Mouse (Mus musculus) cerebellum, adult 2 months (tissue): ENCODE measurements around the gene Ptpa. TPM values are rescaled to one million over a fixed set of nuclear protein-coding genes. Genes with fewer than 3 reads are reported as not detected.

ENCODE experiments used
- DNase-seq, 2 experiments: peaks; one replicate each; pipeline ENCODE4 v3.0.0; 2021
- H3K27ac ChIP-seq: fragments of 200-500 bp; 2 replicates; pipeline ENCODE4 v1.5.1; 2012; ENCODE audit warnings: low read length, control low read depth, inconsistent platforms; ENCODE audit not compliant: insufficient read depth
- H3K27me3 ChIP-seq: fragments of 200-500 bp; 2 replicates; pipeline ENCODE4 v1.6.1; 2012; ENCODE audit warnings: inconsistent platforms, mild to moderate bottlenecking, low read length, moderate library complexity; ENCODE audit not compliant: control insufficient read depth, insufficient read depth
- H3K4me1 ChIP-seq: fragments of 200-500 bp; 2 replicates; pipeline ENCODE4 v1.6.1; 2011; ENCODE audit warnings: low read length; ENCODE audit not compliant: control insufficient read depth, insufficient read depth
- H3K4me3 ChIP-seq: fragments of 200-500 bp; replicated peaks from 2 replicates; pipeline ENCODE3; 2011; ENCODE audit warnings: mild to moderate bottlenecking, low read depth, low read length, control low read depth; ENCODE audit not compliant: insufficient read depth
- CTCF ChIP-seq: fragments of 200-500 bp; IDR thresholded peaks from 2 replicates; pipeline ENCODE4 v1.5.1; 2011; ENCODE audit warnings: low read depth, mild to moderate bottlenecking, control low read depth, low read length, moderate library complexity, borderline replicate concordance; ENCODE audit not compliant: insufficient read depth
- POLR2A ChIP-seq: fragments of 200-500 bp; IDR thresholded peaks from 2 replicates; pipeline ENCODE4 v1.6.1; 2011; ENCODE audit warnings: low read length, control low read depth, borderline replicate concordance; ENCODE audit not compliant: insufficient read depth
- WGBS: fragments of 180-500 bp; shearing (Covaris S2); methylation state at CpG from one replicate; pipeline ENCODE4 v1.1.7; 2018; 5-methylcytosine and 5-hydroxymethylcytosine counted together
- polyA plus RNA-seq: library from polyadenylated mRNA; depleted of rRNA; stranded (reverse); fragments of >200 nt; gene quantifications from 2 replicates; pipeline ENCODE4 v1.2.3, GENCODE M21; 2012

The Ptpa gene
- polyA plus RNA-seq, 1 experiment: 207 TPM

DNA sequence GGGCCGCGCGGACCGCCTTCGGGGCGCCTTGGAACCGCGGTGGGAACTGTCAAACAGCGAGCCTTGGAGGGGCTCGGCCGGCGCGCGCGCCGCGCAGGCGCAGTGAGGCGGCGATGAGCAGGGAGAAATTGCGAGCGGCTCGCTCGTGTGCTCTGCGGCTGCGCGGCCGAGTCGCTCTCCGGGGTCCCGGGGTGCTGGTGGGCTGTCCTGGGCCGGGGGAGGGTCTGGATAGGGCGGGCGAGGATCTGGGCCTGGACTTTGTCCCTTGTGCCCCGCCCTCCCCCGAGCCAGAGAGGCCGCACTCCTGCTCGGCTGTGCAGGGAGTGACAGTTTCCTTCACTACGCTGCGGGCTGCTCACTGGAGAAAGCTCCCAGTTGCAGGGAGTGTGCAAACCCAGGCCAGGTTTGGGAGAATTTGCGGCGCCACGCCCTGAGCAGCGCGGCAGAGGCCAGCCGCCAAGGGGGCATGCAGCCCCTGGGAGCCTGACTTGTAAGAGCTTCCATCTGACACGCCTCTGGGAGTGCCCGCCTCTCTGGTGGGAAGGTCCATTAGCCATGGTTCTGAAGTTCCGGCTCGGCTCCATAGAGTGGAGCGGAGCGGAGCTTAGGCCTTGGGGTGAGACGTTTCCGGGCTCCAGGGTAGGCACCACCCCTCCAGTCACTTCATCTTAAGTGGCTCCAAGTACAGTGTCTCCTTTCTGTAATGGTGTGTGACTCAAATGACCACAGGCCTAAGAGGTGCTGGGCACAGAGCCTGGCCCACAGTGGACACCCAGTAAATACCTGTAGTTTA lies 23.1 kb upstream of the Ptpa start:
- Histone ChIP-seq H3K4me1 (peaks cover 10% of the 10 kb centered on the region), H3K27me3 (no peaks in the 10 kb centered on the region), H3K4me3 (peak overlapping the region; percentile 67), H3K27ac (peak overlapping the region; percentile 45)
- WGBS: 1% methylated on average over 54 of the region's 54 CpGs
- DNase-seq: peak in 1 of 2 experiments; percentile 54
- TF ChIP-seq POLR2A (peak; percentile 9; the same call in 1 of the 2 replicates), CTCF (no peak)

DNA sequence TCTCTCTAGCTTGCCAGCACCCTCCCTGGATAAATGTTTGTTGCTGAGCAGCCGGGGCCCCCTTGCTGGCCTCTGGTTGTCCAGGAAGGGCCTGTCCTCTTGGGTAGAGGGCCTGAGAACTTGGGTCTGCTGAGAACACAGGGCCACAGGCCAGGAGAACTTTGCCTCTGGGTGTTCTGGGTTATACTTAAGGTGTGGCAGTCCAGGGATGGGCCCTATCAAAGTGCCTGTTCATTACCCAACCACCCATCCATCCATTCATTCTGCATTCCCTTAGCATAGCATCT lies 22.5 kb upstream of the Ptpa start:
- H3K27ac ChIP-seq: peak overlapping the region; percentile 3; the same call in 1 of the 2 replicates
- WGBS: 39% methylated on average over 1 of the region's 1 CpGs
- no peaks in the 10 kb centered on the region for H3K27me3 ChIP-seq
- no peak for TF ChIP-seq POLR2A
- TF ChIP-seq CTCF: no peak
- H3K4me3 ChIP-seq: peak overlapping the region; percentile 67
- H3K4me1 ChIP-seq: peaks cover 13% of the 10 kb centered on the region
- no peak for DNase-seq

DNA sequence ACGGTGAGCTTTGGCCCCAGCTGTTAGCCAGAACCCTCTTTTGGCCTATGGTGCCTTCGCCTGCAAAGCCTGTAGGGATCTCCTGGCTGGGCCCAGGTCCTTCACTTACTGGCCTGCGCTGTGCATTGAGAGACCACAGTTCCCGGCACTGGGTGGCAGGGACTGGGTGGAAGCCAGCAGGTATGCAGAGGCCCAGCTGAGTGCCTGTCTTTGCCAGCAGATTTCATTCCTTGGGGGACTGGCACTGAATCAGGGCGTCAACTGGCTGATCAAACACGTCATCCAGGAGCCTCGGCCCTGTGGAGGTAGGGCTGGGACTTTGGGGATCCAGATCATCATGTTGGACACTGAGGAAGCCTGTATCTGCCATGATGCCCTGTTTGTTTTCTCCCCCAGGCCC lies 20.1 kb upstream of the Ptpa start:
- no peak for TF ChIP-seq CTCF
- TF ChIP-seq POLR2A: no peak
- H3K27ac ChIP-seq: no peak overlapping the region
- H3K4me1 ChIP-seq: peaks cover 38% of the 10 kb centered on the region
- DNase-seq: no peak
- WGBS: 72% methylated on average over 7 of the region's 7 CpGs
- no peak overlapping the region for H3K4me3 ChIP-seq
- no peaks in the 10 kb centered on the region for H3K27me3 ChIP-seq

DNA sequence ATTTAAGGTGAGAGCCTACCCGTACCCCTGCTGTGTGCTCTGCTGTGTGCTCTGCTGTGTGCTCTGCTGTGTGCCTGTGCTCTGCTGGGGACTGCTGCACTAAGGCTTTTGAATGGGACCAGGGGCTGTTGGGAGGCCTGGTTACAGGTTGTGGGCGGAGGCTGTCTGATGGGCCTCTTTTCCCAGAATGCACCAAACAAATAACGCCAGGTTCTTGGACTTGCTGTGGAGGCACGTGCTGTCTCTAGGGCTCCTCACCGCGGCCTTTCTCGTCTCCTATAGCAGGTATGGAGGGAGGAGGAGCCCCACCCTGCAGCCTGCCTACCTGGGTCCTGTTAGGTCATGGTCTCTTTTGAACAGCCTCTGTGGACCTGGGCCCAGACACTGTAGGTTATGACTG lies 19.6 kb upstream of the Ptpa start:
- DNase-seq: no peak
- no peak for TF ChIP-seq CTCF
- TF ChIP-seq POLR2A: no peak
- 92% methylated on average over 7 of the region's 7 CpGs for WGBS
- H3K4me1 ChIP-seq: peaks cover 43% of the 10 kb centered on the region
- no peaks in the 10 kb centered on the region for H3K27me3 ChIP-seq
- no peak overlapping the region for H3K4me3 ChIP-seq
- no peak overlapping the region for H3K27ac ChIP-seq

DNA sequence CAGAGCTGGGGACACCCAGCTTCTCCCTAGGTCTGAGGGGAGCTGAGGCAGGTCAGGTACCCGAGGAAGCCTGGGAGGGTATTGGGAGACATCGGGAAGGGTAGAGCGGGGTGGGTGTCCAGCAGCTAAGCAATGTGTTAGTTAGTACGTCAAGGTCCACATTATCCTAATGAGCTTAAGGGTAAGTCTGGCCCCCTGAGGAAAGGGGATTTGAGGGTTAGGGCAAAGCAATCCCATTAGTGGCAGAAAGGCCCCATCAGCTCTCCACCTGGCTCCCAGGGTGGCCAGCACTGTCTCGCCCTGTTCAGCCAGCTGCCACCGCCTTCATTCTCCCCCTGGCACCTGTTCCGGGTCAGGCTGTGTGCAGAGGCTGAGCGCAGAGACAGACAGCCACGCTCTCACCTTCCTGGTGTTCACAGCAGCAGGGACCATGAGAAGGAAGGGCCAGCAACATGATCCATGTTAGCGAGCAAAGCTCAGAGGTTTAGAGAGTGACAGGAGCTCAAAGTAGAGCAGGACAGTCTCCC lies 17.8 kb upstream of the Ptpa start:
- 76% methylated on average over 10 of the region's 10 CpGs for WGBS
- Histone ChIP-seq H3K27me3 (no peaks in the 10 kb centered on the region), H3K4me1 (peaks cover 61% of the 10 kb centered on the region), H3K27ac (peak overlapping the region; percentile 35; the same call in 1 of the 2 replicates), H3K4me3 (no peak overlapping the region)
- DNase-seq: no peak
- TF ChIP-seq POLR2A: no peak
- TF ChIP-seq CTCF: no peak

DNA sequence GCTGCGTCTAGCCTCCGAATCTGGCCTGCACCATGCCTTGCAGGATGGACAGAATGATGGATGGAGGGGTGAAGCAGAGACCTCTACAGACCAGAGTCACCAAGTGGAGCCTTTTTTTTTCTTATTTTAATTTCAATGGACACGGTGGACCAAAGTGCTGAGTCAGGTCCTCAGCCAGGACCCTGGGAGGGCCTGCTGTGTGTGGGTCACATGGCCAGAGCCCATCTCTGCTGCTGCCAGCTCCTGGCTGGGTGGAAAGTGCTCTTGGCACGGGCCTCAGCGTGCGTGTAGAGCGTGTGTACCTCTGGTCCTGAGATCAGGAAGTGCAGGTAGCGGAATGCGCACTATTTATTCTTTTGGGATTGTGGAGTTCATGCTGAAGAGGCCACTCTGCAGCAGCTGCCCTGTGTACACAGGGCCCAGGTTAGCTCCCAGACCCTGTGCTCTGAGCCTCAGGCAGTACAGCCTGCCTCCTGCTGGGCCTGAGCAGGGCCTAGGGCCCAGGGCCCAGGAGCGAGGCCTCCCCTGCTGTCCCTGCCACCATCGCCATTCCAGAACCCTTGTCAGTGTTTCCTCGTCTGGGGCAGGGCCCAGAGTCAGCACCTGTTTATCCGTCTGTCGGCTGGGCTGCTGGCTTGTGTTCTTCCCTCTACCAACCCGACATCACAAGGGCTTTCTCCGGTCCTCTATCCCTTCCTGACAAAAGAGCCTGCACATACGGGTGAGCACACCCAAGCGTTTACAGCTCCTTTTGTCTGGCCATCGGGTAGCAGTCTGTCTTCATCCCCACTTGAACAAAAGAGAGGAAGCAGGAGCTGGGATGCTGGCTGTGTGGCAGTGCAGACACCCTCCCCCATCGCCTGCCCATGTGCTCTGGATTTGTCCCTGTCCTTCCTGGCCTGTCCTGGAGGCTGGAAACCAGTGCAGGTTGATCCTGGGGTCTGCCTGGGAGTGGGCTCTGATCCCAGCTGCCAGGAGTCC lies 16.4 kb upstream of the Ptpa start:
- H3K4me3 ChIP-seq: no peak overlapping the region
- no peaks in the 10 kb centered on the region for H3K27me3 ChIP-seq
- 7% methylated on average over 20 of the region's 20 CpGs for WGBS
- peak; percentile 83 to 90 for DNase-seq
- 0 out of 2 replicates have a peak, but pooled peaks have one; percentile 8 for TF ChIP-seq POLR2A
- no peak for TF ChIP-seq CTCF
- peak overlapping the region; percentile 78 for H3K27ac ChIP-seq
- H3K4me1 ChIP-seq: peaks cover 59% of the 10 kb centered on the region

DNA sequence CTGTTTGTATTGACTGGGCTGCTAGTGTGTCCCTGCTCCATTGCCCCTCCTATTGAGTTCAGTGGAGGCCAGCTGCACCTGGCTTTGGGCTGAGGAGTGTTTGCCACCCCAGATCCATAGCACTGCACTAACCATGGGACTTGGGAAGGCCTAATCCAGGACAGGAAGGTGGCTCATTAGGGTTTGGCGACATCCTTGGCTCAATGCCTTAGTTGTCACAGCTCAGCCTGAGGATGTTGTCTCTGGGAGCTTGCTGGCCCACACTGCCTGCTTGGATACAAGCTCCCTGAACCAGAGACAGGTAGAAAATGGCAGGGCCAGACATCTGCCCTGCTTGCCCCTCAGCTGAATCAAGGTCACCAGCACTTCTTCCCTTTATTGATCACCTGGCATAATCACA lies 14.3 kb upstream of the Ptpa start:
- peak in 1 of 2 experiments; percentile 56 for DNase-seq
- no peaks in the 10 kb centered on the region for H3K27me3 ChIP-seq
- H3K27ac ChIP-seq: peak overlapping the region; percentile 44
- TF ChIP-seq POLR2A: no peak
- no peak for TF ChIP-seq CTCF
- no peak overlapping the region for H3K4me3 ChIP-seq
- peaks cover 59% of the 10 kb centered on the region for H3K4me1 ChIP-seq
- WGBS: 12% methylated on average over 1 of the region's 1 CpGs

DNA sequence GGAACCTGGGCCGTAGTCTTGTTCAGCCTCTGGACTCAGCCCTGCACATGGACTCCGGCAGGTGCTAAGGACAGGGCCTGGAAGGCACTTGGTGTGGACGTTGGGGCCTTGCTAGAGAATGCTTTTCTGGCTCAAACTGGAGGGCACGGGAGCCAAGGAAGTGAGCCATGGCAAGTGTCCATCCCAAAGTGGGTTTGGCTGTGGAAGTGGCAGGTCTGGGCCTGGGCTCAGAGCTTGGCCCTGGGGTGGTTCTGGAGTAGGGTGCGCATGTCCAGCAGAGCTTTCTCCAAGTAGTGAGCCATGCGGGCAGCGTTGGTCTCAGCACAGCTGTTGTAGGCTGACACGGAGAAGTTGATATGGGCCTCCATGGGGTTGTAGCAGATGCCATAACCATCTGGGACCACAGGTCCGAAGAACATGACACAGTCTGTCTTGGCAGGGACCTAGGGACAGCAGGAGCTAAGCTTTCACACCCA lies 13.4 kb upstream of the Ptpa start:
- DNase-seq: peak; percentile 73 to 74
- no peak for TF ChIP-seq CTCF
- no peak for TF ChIP-seq POLR2A
- Histone ChIP-seq H3K27me3 (no peaks in the 10 kb centered on the region), H3K4me1 (peaks cover 59% of the 10 kb centered on the region), H3K27ac (peak overlapping the region; percentile 44), H3K4me3 (no peak overlapping the region)
- 14% methylated on average over 9 of the region's 9 CpGs for WGBS
